Mouse (Mus musculus) heart, adult 2 months (tissue): ENCODE results near the gene Pgap3.

Source experiments
- CTCF ChIP-seq: fragments of 200-600 bp; IDR thresholded peaks from 2 replicates; pipeline ENCODE4 v1.8.1; 2022; ENCODE audit warnings: antibody characterized with exemption, mild to moderate bottlenecking, moderate library complexity
- EP300 ChIP-seq: fragments of 200-500 bp; IDR thresholded peaks from 2 replicates; pipeline ENCODE4 v1.6.1; 2011; ENCODE audit warnings: low read depth, low read length, control low read depth; ENCODE audit not compliant: insufficient read depth

DNA sequence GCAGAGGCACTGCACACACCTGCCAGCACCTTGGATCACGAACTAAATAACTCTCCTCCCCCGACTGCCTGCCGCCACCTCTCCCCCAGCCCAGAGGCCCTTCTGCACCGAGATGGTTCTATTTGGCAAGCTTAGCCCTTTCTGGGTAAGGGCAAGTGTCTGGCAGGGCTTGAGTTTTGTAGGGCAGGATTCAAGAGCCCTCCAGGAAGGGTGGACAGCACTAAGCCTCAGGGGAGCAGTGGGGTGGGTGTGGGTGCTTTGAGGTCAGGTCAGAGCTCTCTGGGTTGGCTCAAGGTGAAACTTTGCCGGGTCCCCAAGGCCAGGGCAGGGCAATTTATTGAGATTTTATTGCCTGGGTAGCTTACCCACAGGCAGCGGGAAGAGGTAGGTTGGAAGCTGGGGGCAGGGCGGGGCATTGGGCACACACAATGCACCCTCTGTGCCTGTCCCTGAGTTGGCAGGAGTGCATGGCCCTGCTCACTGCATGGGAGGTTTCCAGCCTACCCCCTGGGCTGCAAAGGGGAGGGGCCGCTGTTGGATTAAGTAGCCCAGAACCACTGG, 46.6 kb downstream of the Pgap3 start:
- TF ChIP-seq EP300 (no peak), CTCF (no peak)
